Mouse (Mus musculus) adrenal gland, postnatal 4 days (tissue): ENCODE measurements around the gene Marveld1. TPM values are rescaled to one million over a fixed set of nuclear protein-coding genes. Genes with fewer than 3 reads are reported as not detected.
A peak's percentile ranks its signal among the peaks of the same experiment; 100 is the strongest.

Experiments used
- DNase-seq, 2 experiments: peaks; one replicate each; pipeline ENCODE4 v3.0.0; 2021 to 2022; ENCODE audit warnings: low spot score in 2 of 2, mixed read lengths in 2 of 2
- total RNA-seq, 2 experiments: library from RNA; stranded (reverse); gene quantifications; 2 replicates each; pipeline ENCODE4 v1.2.3; 2021

Gene Marveld1
- total RNA-seq, 2 experiments from 2014 or later = 45.5 to 47.2 TPM

DNA sequence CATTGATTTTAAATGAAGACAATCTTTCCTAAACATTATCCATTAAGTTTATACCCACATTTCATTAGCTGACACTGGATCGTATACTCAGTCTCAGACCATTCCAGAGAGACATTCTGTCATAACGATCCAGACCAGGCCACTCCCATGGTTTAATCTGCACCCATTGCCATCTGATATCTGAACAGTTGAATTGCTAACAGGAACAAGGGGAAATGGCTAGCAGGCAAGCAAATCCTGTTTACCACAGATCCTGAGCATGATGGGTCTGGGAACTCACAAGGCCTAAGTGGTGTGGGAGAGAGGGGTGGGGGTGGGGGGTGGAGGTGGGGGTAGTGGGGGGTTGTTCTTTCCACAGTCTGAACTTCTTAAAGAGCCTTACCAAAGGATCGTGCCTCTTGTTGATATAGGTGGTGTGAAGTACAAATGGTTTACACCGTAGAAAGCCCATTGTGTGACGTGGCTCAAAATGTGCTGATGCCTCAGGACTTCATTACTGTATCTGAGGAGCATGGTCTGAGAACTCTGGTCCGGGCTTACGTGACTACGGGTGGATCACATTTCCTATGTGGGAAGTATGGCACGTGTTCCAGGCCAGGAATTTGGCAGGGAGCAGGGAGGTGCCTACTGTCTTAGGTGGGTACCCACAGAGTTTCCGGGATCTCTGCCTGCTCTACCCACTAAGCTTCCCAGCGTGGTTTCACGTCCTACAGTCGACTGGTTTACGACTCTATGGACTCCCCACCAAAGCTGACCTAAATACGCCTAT is 8.5 kb upstream of the Marveld1 start:
- DNase-seq = no peak

DNA sequence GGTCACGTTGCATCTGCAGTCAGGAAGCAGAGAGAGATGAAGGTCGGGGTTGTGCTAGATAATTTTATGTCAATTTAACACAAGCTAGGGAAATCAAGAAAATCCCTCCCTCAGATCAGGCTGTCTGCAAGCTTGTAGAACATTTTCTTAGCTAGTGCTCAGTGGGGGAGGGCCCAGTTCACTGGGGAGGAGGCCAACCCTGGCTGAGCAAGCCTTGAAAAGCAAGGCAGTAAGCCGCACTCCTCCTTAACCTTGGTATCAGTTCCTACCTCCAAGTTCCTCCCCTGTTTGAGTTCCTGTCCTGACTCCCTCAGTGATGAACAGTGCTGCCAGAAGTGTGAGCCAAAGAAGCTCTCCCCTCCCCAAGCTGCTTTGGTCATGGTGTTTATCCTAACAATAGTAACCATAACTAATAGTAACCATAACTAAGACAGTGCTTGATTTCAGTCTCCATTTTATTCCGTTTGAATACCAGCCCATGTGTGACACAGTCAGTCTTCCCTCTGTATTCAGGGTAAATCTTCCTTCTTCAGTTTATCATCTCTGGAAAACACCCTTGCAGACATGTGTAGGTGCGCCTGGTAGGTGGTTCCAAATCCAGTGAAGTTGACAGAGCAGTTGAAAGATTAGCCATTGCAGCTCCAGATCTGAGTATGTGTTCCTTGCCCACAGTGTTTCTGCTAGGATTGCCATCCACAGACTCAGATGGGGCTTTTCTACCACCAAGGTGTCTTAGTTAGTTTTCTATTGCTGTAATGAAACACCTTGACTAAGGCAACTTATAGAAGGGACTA is 7.3 kb upstream of the Marveld1 start:
- no peak for DNase-seq

- no peak for DNase-seq
Observed at GRCm38 (mm10) chr19:42141998-42142397, 5.2 kb upstream of the Marveld1 start.

DNA sequence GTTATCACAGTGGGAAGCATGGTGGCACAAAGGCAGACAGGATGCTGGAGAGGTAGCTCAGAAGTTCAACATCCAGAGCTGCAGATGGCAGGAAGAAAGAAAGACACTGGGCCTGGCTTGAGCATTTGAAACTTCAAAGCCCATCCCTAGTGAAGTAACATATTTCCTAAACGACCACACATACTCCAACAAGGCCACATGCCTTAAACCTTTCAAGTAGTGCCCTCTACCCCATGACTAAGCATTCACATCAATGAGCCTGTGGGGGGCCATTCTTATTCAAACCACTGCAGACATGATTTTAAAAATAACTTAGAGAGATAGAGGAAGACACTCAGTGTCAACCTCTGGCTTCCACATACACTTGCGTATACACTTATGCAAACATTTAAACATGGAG is 4.4 kb upstream of the Marveld1 start:
- no peak for DNase-seq

DNA sequence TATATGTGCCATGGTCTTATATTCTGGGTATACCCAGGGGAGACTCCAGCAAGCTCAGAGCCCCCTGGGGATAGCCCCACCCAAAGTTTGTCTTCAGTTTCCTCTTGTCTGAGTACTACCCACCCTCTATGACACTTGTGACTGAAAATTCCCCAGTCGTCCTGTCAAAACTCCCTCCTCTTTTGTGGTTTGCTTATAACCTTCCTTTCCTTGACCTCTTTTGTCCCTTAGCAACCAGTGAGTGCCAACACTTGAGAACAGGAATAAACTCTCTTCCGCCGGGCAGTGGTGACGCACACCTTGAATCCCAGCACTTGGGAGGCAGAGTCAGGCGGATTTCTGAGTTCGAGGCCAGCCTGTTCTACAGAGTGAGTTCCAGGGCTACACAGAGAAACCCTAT is 3.1 kb upstream of the Marveld1 start:
- no peak for DNase-seq

DNA sequence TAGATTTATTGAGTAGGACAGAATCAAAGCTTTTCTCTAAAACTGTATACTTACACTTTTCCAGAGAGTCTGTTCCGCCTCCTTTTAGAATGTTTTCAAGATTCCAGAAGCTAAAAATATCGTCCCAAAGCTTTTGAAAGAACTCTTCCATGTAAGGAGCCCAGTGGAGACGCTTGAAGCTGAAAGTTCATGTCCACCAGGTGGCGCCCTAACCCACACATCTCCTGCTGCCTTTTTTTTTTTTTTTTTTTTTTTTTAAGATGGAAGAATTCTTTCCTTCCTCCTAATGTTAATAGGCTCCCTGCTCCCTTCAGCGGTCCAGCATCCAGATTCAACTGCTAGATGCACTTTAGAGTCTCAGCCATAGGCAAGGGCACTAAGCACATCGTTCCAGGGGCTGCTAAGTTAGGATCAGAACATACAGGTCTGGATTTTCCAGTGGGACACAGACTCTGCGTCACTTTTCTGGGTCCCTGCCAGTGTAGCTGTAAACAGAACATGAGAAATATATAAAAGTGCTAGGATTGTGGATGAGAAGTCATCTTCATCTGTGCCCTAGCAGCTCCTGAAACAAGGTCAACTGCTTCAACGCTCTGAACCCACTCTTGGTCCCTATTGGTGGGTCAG is 2.5 kb upstream of the Marveld1 start:
- peak; percentile 52 to 69 for DNase-seq

DNA sequence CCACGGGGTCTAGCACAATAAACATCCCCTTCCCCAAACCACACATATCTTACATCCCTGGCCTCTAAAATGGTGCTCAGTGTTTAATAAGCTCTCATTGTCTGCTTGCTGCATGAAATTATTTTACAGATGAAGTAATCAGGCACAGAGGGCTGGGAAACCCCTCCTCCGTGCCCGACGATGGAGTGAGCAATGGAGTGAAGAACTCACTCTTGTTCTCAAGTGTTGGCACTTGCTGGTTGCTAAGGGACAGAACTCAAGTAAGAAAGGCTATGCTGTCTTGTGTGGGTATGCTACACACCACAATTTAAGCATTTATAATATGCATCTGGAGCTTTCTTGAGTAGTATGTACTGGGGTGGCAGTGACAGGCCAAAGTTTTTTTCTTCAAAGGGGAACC is 2.0 kb upstream of the Marveld1 start:
- no peak for DNase-seq

DNA sequence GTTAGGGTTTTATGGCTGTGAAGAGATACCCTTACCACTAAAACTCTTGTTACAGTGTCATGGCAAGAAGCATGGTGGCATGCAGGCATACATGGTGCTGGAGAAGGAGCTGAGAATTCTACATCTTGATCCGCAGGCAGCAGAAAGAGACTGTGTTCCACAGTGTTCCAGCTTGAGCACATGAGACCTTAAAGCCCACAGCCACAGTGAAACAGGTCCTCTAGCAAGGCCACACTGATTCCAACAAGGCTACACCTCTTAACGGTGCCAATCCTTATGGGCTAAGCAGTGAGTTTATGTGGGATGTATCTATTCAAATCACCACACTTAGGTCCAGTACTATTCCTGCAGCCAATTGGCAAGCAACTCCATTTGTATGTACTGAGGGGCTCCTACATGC is 1.5 kb upstream of the Marveld1 start:
- DNase-seq = no peak

DNA sequence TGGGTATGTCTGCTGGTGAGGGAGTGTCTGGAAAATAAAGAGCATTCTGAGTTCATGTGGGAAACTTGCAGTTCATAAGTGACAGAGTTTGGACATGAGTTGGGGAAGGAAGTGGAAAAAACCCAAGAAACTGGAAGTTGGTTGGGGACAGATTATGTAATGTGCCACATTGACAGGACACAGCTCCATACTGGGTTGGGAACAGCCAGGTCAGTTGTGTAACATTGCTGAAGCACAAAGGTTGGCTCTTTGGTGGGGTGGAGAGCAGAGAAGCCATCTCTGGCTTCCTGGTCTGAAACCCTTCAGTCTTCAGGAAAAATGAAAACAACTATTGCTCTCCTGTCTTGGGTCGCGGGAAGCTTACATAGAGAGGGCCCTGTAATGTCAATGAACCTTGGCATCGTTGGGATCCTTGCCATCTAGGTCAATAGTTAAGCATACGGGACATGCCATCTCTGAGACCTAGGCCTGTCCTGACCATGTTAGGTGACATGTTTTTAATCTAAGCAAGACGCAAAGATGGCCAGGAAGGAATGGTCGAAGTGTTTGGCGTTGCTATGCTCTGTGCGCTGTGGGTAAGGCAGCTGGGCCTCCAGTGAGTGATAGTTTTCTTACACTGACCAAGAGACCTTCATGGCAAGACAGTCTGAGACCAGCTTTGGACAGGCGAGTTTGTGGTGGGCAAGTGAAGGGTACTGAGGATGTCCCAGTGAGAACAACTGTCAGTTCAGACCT is 757 bp upstream of the Marveld1 start:
- no peak for DNase-seq

DNA sequence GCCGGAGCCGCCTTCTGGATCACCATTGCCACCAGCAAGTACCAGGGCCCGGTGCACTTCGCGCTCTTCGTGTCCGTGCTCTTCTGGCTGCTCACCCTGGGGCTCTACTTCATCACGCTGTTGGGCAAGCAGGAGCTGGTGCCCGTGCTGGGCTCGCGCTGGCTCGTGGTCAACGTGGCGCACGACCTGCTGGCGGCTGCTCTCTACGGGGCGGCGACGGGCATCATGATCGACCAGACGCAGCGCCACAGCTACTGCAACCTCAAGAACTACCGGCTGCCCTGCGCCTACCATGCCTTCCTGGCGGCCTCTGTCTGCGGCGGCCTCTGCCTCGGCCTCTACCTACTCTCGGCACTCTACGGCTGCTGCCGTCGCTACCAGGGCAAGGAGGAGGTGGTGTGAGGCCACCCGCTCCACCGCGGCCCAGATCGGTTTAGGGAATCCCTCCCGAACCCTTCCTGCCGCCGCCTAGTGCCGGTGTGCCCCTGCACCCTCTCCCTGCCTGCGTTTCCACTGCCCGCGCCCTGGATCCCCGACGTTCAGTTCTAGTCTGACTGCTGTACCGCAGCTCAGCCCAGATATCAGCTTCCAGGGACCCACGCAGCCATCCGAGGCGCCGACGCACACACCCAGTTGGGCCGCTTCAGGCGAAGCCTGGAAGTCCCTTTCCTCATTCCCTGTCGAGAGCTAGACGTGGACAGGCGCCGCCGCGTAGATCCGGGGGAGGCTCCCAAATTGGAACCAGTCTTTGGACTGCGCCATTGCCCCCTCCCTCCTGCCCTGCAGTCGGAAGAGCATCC is 769 bp downstream of the Marveld1 start:
- DNase-seq = peak; percentile 27 to 39

DNA sequence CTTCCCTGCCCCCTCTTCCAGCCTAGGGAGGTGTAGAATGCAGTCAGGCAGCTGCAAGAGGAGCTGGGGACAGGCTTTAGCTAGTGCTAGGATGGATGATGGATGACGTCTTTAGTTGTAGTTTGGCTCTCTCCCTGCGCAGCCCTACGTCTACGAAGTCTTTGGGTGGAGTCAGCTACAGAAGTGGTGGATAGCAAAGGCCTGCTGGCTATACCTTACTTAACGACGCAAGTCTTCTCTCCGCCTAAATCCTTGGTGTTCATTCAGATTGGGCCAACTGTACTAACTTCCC is 1.3 kb downstream of the Marveld1 start:
- no peak for DNase-seq

- peak; percentile 66 to 73 for DNase-seq
Observed at GRCm38 (mm10) chr19:42151990-42152389, 4.8 kb downstream of the Marveld1 start.

DNA sequence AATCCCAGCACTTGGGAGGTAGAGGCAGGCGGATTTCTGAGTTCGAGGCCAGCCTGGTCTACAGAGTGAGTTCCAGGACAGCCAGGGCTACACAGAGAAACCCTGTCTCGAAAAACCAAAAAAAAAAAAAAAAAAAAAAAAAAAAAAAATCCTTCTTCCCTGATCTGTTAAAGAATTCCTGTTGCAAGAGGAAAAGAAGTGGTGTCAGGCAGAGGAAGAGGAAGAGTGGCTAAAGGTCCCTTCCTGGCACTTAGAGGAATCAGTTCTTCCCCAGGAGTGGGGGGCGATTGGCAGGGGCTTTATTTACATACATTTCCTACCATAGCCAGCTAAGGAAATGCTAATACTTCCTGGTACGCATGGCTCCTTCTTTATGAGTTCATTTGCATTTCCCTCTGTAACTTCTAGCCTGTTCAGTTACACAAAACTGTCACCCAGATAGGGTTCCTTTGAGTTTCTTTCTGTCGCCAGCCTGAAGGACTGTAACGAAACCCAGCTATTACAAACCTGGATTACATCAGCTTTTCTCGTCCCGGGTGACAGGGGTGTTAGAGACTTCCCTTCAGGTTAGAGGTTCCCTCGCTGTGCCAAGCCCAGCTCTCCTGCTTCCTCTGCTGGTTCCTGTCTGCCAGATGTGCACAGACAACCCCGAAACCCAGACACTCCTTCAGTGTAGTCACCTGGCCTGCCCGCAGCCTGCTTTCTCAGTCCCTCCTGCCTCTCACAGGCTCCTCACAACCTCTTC is 10.5 kb downstream of the Marveld1 start:
- no peak for DNase-seq

GRCm38 (mm10) chr19:42158246-42159017 is 11.2 kb downstream of the Marveld1 start:
- DNase-seq = no peak

- DNase-seq = no peak
Observed at GRCm38 (mm10) chr19:42163764-42164163, 16.6 kb downstream of the Marveld1 start, which contains the start of gene Zfyve27. Gene Zfyve27 (plus strand): TSS chr19:42163951.

- DNase-seq = no peak
Observed at GRCm38 (mm10) chr19:42164188-42164587, 17.0 kb downstream of the Marveld1 start.

GRCm38 (mm10) chr19:42166130-42166529 is 18.9 kb downstream of the Marveld1 start:
- peak; percentile 78 to 83 for DNase-seq

DNA sequence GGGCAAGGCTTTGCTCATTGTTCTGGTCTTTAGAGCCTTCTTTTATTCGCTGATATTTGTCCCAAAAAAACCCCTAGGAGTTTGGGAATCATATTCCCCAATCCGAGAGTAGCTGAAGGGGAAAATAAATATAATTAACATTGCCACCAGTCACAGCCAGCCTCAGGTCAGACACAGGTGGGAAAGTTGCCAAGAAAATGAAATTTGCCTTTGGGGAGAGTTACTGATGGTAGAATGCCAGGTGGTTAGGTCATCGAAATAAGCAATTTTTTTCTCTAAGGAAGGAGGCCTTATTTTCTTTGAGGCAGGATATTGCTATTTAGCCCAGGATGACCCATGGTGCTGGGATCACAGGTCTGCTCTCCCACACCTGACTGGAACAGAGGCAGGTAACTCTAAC is 19.6 kb downstream of the Marveld1 start:
- no peak for DNase-seq

DNA sequence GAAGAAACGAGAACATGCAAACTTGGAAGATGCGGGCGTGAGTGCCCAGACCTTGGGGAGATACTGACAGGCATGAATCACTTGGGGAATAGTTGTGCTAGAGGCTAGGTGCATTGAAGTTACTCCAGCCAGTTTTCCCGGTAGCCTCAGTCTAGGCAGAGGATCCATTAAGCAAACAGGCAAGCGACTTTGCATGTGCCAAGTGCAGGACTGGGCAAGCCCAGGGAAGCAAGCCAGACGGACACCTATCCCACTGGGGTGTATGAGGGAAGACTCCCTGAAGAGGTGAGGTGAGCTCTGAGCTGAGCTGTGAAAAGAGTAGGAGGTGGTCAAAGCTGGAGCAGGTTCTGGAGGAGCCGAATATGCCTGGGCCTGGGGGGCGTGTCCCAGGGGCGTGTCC is 20.3 kb downstream of the Marveld1 start:
- DNase-seq = no peak
